Mouse (Mus musculus): ENCODE measurements around the gene Hoxc4.
A peak's percentile ranks its signal among the peaks of the same experiment; 100 is the strongest.

Gene Hoxc4

GRCm38 (mm10) chr15:103037579-103037978 is 18.8 kb downstream of the Hoxc4 start:
- DNase-seq (ENCODE audit: low read depth, low spot score), result no peak

GRCm38 (mm10) chr15:103038701-103039480 is 20.2 kb downstream of the Hoxc4 start:
- no peak for DNase-seq (ENCODE audit: low read depth, low spot score)

DNA sequence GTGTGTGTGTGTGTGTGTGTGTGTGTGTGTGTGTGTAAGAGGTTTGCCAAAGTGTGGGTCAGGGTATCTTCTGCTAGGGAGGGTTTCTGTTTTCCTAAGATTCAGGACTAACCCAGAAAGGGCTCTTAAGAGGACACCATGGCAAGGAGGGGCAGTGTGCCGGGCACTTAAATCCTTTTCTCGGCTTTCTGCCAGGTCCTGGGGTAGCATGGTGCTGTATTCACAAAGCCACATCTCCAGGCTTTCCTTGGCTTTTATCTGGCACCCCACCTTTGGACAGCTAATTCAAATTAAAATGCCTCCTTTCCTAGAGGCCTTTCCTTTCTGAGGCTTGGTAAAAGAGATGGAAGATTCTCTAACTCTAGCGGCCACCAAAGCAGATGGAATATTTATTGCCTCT is 20.9 kb downstream of the Hoxc4 start:
- DNase-seq (ENCODE audit: low read depth, low spot score), result no peak

- DNase-seq (ENCODE audit: low read depth, low spot score), result no peak
Observed at GRCm38 (mm10) chr15:103040601-103041000, 21.9 kb downstream of the Hoxc4 start.

DNA sequence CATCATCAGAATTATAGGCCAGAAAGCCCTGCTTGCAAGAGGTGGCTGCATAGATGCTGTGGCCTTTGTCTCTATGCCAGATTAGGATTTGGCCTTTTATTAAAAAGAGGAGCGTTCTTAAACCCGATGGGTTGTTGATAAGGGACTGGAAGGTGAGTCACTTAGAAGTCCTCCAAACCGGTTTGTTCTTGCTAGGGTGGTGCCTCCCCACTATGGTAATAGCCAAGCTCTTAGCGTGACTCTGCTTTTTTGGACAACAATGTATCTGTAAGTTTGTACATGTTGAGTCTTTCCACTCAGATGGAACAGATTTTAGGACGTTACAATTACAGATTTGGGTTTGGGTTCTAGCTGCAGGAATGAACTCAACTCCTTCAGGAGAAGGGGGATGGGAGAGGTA is 22.9 kb downstream of the Hoxc4 start:
- no peak for DNase-seq (ENCODE audit: low read depth, low spot score)

GRCm38 (mm10) chr15:103042209-103042608 is 23.5 kb downstream of the Hoxc4 start:
- DNase-seq (ENCODE audit: low read depth, low spot score), result no peak

DNA sequence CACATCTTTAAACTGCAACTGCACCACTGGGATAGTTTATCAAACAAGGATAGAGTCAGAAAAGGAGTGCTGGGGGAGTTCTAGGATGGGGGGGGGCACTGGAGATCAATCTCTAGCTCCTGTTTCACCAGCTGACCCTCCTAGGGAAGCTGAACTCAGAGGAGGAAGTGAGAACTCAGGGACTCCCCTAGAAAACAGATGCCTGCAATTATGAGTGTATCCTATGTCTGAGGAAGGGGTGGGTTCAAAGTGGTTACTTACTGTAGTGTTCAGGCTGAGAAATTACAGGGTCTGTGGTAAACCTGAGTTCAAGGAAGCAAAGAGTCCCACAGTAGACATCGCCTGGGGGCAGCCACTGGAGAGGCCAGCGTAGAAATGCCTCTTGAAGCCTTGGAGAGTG is 32.9 kb downstream of the Hoxc4 start:
- DNase-seq (ENCODE audit: low read depth, low spot score), result peak; percentile 54

- DNase-seq (ENCODE audit: low read depth, low spot score), result peak; percentile 21
Observed at GRCm38 (mm10) chr15:103053210-103053609, 34.5 kb downstream of the Hoxc4 start.

- DNase-seq (ENCODE audit: low read depth, low spot score), result no peak
Observed at GRCm38 (mm10) chr15:103056396-103056795, 37.7 kb downstream of the Hoxc4 start.

GRCm38 (mm10) chr15:103058715-103059114 is 40.0 kb downstream of the Hoxc4 start:
- DNase-seq (ENCODE audit: low read depth, low spot score), result no peak

DNA sequence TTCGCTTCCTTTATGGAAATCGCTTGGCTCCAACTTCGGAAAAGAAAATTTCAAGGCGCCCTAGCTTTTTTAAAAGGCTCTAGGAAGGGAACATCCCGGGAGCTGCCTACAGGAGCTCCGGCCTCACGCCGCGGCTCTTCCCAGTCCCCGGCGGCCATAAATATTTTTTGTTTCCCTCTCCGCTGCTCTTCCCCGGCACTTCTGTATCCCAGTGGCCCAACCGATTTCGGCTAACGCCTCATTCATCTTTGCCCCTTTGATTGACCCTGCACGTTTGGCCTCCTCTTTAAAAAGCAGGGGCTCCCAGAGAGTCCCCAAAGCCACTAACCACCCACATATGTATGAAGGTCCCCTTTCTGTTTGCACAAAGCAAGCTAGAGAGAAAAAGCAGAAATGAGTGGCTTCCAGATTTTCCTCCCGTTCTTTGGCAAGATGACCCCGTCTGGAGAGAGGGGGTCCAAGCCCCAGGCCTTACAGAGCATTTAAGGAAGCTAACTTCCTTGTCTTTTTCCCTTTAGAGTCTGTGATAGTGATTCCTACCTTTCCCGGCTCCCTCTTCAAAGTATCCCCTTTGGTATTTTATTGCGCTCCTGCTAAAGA is 40.8 kb downstream of the Hoxc4 start:
- no peak for DNase-seq (ENCODE audit: low read depth, low spot score)

DNA sequence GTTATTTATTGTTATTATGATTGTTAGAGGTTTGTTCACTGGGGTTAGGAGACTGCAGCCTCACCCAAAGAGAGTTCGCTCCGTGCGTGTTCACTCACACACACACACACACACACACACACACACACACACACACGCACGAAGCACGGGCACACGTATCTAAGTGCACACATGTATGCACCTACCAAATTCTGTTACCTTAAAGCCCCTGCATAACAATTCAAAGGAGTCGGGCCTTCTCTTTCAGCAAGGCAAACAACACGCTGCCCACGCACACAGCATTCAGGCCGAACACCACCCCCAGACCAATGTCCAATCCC is 41.2 kb downstream of the Hoxc4 start:
- DNase-seq (ENCODE audit: low read depth, low spot score), result no peak

- DNase-seq (ENCODE audit: low read depth, low spot score), result no peak
Observed at GRCm38 (mm10) chr15:103060341-103061130, 41.8 kb downstream of the Hoxc4 start.

- no peak for DNase-seq (ENCODE audit: low read depth, low spot score)
Observed at GRCm38 (mm10) chr15:103061131-103061825, 42.5 kb downstream of the Hoxc4 start.

- no peak for DNase-seq (ENCODE audit: low read depth, low spot score)
Observed at GRCm38 (mm10) chr15:103061988-103062387, 43.3 kb downstream of the Hoxc4 start.

- no peak for DNase-seq (ENCODE audit: low read depth, low spot score)
Observed at GRCm38 (mm10) chr15:103065642-103066041, 46.9 kb downstream of the Hoxc4 start.

GRCm38 (mm10) chr15:103067701-103068100 is 49.0 kb downstream of the Hoxc4 start:
- DNase-seq (ENCODE audit: low read depth, low spot score), result no peak

DNA sequence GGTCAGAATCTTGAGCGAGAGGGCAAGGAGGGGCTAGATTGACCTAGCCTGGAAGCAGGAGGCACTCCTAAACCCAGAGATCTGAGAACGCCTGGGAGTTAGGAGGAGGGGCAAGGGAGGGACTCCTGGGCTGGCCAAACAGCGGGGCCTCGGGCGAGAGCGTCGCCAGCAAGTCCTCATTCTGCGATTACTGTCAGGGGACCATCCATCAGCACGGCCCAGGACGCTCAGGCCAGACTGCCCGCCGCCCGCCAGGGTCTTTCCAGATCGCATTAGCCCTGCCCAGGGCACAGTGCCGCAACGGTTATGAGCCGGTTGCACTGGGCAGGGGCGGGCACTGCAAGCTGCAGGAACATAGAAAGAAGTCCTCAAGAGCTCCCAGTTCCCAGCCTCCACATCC is 50.4 kb downstream of the Hoxc4 start:
- DNase-seq (ENCODE audit: low read depth, low spot score), result no peak

DNA sequence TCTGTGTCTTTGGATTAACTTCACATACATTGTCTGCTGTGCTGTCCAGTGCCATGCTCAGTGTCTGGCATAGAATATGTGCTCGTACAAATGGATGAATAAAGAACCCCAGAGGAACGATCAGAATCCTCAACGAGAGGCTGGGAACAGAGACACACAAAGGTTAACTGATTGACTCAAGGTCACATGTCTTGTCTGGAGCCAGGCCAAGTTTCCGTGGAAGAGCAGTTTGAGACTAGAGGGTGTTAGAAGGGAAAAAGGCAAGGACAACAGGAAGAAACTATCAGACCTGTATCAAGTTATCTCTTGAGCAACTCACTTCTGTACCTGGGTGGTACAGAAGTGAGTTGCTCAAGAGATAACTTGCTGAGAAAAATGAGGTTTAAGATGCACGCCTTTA is 52.5 kb downstream of the Hoxc4 start:
- DNase-seq (ENCODE audit: low read depth, low spot score), result no peak

DNA sequence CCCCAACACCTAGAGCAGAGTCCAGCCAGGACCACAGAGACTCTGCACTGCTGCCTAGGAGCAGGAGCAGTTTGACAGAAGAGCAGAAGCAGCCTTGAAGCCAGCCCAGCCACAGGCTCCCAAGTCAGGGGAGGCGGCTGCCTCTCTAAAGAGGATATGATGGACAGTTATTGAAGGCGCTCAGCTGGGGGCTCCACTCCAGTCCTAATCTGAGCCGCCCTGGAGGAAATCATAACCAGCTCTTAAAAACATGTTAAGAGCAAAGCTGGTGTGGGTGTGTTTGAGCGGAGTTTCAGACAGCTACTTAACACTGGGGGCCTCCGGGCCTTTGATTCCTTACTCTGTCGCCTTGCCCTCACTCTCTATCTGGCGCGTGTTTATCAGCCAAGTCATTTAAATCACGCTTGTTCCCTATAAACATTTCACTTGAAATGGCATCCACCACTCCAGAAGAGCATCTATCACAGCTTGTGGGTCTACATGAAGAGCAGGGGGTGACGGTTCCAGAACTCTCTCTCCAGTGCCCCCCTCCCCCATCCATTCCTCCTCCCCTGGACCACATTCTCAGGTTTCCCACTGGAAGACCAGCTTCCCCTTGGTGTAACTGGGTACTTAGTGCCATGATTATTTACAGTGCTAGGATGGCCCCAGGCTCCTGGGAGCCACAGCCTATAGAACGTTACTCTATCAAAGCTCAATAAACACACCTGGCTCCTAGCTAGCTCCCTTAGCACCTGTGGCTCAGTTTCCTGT is 56.1 kb downstream of the Hoxc4 start:
- DNase-seq (ENCODE audit: low read depth, low spot score), result no peak

GRCm38 (mm10) chr15:103077673-103078072 is 58.9 kb downstream of the Hoxc4 start:
- peak; percentile 36 for DNase-seq (ENCODE audit: low read depth, low spot score)

Data from A20 (cell line).